Mouse (Mus musculus) hindbrain, embryonic 12.5 days (tissue): ENCODE results near the gene Cd200. TPM values are rescaled to one million over a fixed set of nuclear protein-coding genes. Genes with fewer than 3 reads are reported as not detected.

Source experiments
- polyA plus RNA-seq: library from polyadenylated mRNA; unstranded; fragments of >200 nt; fragmentation: Nextera tagmentation; extraction: Ambion mirVana; gene quantifications from 2 replicates; pipeline ENCODE4 v1.2.1, GENCODE M21; 2016

Cd200 gene
- polyA plus RNA-seq, 1 experiment from 2014 or later, result 94.5 TPM

Other genes starting within 250 kb of the Cd200 start
- 0.17 and 0.50 TPM in 2 replicates for gene Btla, start 184.7 kb downstream of the Cd200 start, polyA plus RNA-seq
- not detected in 2 replicates for gene Gm609, start 83.9 kb upstream of the Cd200 start, polyA plus RNA-seq
- not detected in 2 replicates for gene Gm17783, start 123.0 kb upstream of the Cd200 start, polyA plus RNA-seq
- gene Slc9c1, start 126.3 kb upstream of the Cd200 start, polyA plus RNA-seq, result not detected in 2 replicates
- 0.08 TPM in 1 of 2 replicates, not detected in the other for gene Gcsam, start 201.3 kb upstream of the Cd200 start, polyA plus RNA-seq
- 0.27 TPM in 1 of 2 replicates, not detected in the other for gene BC016579, start 245.0 kb upstream of the Cd200 start, polyA plus RNA-seq